Mouse (Mus musculus) heart, postnatal 4 days (tissue): ENCODE results near the gene Gm17617. TPM values are rescaled to one million over a fixed set of nuclear protein-coding genes. Genes with fewer than 3 reads are reported as not detected.

ENCODE experiments used
- DNase-seq: peaks from one replicate; pipeline ENCODE4 v3.0.0; 2021
- total RNA-seq, 2 experiments: library from RNA; stranded (reverse); gene quantifications; 2 replicates each; pipeline ENCODE4 v1.2.3; 2021

Gene Gm17617
- not detected for total RNA-seq

DNA sequence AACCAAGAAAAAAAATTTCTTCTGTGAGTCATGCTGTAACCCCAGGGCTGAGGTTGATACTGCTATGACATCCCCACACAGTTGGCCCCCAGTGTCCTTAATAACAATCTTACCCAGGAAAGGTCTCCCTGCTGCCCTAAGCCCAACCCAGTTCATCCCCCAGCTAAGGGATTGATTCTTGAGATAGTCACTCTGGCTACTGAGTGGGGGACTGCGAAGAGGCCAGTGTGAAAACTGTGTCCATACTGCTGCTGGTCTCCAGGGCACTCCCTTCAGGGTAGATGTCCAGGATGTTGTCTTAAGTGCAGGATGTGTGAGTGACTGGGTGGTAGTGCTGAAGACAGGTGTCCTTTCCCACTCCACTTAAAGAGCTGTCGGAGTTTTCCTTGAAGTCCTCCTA lies at the start of gene Gm17617:
Gene Gm17617, minus strand, starts transcription at position 101 of the 400 bp plus-strand sequence.
- DNase-seq, result no peak

GRCm38 (mm10) chr13:55182173-55182894 lies 49.0 kb upstream of the Gm17617 start:
- peak; percentile 77 for DNase-seq

- DNase-seq, result no peak
These were observed 48.4 kb upstream of the Gm17617 start for GRCm38 (mm10) chr13:55181786-55182172.

DNA sequence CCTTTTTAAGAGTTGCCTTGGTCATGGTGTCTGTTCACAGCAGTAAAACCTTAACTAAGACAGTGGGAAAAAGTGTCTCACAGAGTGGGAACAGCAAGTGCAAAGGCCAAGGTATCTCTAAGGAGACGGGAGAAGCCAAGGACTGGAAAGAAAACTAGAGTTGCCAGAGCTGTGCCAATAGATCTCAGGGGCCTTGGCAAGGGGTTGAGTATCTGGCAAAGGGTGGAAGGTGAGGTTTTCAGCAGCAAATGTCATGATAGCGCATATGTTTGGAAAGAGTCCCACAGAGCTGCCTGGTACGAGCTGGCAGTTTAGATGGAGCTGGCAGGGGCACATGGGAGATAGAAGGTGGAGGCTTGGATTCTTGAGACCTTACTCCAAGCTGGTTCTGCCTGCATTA lies 46.2 kb upstream of the Gm17617 start:
- no peak for DNase-seq

GRCm38 (mm10) chr13:55178556-55178955 lies 45.2 kb upstream of the Gm17617 start:
- peak; percentile 84 for DNase-seq

GRCm38 (mm10) chr13:55177903-55178496 lies 44.7 kb upstream of the Gm17617 start:
- peak; percentile 45 for DNase-seq

GRCm38 (mm10) chr13:55176265-55176664 lies 42.9 kb upstream of the Gm17617 start:
- DNase-seq, result no peak

GRCm38 (mm10) chr13:55174347-55174746 lies 41.0 kb upstream of the Gm17617 start:
- DNase-seq, result no peak

GRCm38 (mm10) chr13:55172336-55172770 lies 39.0 kb upstream of the Gm17617 start:
- DNase-seq, result no peak

- peak; percentile 72 for DNase-seq
These were observed 38.4 kb upstream of the Gm17617 start for GRCm38 (mm10) chr13:55171517-55172335.

GRCm38 (mm10) chr13:55168958-55169369 lies 35.6 kb upstream of the Gm17617 start:
- DNase-seq, result peak; percentile 69

DNA sequence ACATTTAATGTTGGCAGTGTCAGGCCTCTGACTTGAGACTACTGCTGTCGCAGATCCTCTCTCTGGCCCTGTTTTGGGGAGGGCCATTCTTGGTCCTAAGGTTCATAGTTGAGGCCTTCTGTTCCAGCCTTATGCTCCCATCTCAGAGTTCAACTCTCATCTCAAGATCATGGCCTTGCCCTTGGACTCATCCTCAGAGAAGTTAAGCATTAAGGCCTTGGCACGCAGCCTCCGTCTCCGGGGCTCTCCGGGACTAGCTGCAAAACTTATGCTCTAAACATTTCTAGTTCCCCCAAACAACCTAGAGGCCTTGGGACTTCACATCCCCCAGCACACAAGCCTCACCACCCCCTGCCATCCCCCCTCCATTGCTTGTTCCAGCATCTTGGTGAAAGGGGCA lies 34.9 kb upstream of the Gm17617 start:
- no peak for DNase-seq

GRCm38 (mm10) chr13:55167798-55168197 lies 34.5 kb upstream of the Gm17617 start:
- DNase-seq, result no peak

DNA sequence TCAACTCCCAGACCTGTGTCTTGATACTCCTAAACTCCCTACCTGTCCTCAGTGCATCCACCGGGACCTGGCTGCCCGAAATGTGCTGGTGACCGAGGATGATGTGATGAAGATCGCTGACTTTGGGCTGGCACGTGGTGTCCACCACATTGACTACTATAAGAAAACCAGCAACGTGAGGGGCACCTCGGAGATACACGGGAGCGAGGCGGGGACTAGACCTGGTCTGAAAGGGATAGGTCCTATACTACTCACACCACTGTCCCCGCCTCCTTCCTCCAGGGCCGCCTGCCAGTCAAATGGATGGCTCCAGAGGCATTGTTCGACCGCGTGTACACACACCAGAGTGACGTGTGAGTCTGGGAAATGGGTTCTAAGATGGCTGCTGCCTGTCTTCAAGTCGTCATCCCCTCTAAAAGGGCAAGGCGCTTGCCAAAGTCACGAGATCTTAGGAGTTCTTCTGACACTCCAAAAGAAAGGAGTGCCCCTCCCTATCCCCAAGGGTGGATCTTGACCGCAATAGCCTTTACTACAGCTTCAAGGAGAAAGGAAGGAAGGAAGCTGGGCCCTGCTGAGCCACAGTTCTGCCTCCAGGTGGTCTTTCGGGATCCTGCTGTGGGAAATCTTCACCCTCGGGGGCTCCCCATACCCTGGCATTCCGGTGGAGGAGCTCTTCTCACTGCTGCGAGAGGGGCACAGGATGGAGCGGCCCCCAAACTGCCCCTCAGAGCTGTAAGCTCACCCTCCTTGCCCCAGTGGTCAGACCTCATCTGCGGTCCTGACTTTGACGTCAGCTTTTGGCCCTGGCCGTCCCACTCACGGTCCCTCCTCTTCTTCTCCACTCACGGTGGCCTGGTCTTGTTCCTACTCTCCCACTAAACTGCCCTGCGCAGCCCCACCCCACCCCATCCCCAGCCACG lies 33.7 kb upstream of the Gm17617 start:
- DNase-seq, result no peak

GRCm38 (mm10) chr13:55165831-55166339 lies 32.5 kb upstream of the Gm17617 start:
- DNase-seq, result no peak

DNA sequence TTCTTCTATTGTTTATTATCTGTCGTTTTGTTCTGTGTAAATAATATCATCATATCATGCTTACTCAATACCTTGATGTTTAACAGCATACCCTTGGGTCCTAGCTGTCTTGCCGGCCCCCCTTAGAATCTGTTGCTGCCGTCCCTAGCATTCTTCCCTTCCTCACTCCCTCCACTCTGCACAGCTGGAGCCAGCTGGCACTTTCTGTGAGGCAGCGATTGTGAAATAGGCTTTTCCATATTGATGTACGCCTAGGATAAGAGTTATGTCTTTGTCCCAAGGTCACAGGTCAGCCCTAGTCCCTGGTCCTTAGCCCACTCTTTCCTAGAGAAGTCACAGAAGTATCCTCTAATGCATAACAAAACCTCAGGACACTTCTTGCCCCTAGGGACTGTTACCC lies 30.2 kb upstream of the Gm17617 start:
- peak; percentile 33 for DNase-seq

DNA sequence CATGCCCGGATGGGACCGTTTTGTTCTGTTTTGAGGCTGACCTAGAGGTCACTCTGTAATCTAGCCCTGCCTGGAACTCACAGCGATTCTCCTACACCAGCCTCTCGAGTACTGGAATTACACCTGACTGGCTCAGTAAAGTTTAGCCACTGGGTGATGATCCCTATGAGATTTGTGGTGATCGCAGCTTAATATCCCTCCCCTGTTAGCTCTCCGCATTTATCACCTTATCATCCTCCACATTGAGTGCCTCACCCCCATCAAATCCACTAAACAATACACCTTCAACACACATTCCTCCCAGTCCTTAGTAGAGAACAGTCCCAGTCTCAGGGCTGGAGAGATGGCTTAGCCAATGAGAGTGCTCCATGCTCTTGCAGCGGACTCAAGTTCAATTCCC lies 29.0 kb upstream of the Gm17617 start:
- DNase-seq, result no peak

DNA sequence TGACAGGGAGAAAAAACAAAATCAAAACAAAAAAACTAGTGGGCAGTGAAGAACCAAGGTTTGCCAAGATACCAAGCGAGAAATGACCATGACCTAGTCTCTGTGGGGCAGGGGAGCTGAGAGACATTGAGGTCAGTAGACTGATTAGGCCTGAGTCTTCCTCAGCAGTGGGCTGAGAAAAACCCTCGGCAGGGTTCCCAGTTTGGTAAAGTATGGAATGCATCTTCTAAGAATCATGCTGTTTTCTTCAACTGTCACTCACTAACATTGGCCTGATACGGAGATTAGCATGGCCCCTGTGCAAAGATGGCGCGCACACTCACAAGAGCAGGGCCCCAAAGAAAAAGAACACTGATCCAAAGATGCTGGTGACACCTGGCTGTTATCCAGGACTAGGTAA lies 20.6 kb upstream of the Gm17617 start:
- no peak for DNase-seq

GRCm38 (mm10) chr13:55152621-55153415 lies 19.5 kb upstream of the Gm17617 start, which contains the start of gene Fgfr4:
Gene Fgfr4 (plus strand): TSS chr13:55152640.
- DNase-seq, result peak; percentile 34

DNA sequence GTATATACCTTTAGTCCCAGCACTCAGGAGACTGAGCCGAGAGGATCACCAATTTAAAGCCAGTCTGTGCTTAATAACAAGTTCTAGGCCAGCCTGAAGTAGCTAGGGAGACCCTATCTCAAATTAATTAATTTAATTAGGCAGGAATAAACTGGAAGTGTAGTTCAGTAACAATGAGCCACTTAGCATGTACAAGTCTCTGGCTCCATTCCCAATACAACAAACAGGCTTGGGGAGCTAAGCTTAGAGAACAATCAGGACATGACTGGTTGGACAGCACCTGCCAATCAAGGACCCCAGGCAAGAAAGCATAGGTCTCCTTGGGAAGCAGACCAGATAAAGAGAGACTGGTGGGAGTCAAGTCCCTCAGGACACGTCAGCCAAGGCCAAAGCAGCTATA lies 6.9 kb upstream of the Gm17617 start:
- DNase-seq, result no peak

DNA sequence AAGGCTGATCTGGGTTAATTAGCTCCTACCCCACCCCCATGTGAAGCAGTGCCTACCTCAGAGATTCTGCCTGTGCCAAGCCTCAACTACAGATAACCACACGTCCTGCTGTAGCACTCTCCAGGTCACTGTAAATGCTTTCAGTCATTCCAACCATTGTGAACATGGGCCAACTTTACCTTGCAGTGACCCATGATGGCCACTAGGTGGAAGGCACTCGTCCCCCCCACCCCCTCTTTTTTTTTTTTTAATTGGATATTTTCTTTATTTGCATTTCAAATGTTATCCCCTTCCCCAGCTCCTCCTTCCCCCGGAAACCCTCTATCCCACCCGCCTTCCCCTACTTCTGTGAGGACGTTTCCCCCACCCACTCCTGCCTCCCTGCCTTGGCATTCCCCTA lies 2.0 kb upstream of the Gm17617 start:
- peak; percentile 37 for DNase-seq
